Mouse (Mus musculus) heart, embryonic 15.5 days (tissue): Measurements from ENCODE around the gene Klhl28. TPM values are rescaled to one million over a fixed set of nuclear protein-coding genes. Genes with fewer than 3 reads are reported as not detected.

ENCODE experiments used
- ATAC-seq: fragments of 200-750 bp; cut with Nextera tagmentation; replicated peaks from 2 replicates; pipeline ENCODE4 v1.8.0; 2017; ENCODE audit warnings: low read depth, moderate TSS enrichment; ENCODE audit not compliant: insufficient number of reproducible peaks, insufficient read depth, low FRiP score
- H3K27ac ChIP-seq: fragments of 300-500 bp; sonication (generic); 2 replicates; pipeline ENCODE4 v1.5.1; 2015; ENCODE audit warnings: mild to moderate bottlenecking, inconsistent platforms
- H3K27me3 ChIP-seq: fragments of 300-500 bp; sonication (generic); 2 replicates; pipeline ENCODE4 v1.6.1; 2015; ENCODE audit warnings: inconsistent platforms
- H3K36me3 ChIP-seq: fragments of 300-500 bp; sonication (generic); 2 replicates; pipeline ENCODE4 v1.6.1; 2015; ENCODE audit warnings: mild to moderate bottlenecking, inconsistent platforms
- H3K4me1 ChIP-seq: fragments of 300-500 bp; sonication (generic); replicated peaks from 2 replicates; pipeline ENCODE4 v1.6.1; 2015; ENCODE audit warnings: inconsistent platforms
- H3K4me2 ChIP-seq: fragments of 300-500 bp; sonication (generic); 2 replicates; pipeline ENCODE4 v1.6.1; 2015; ENCODE audit warnings: inconsistent platforms, mild to moderate bottlenecking, moderate library complexity
- H3K4me3 ChIP-seq: fragments of 300-500 bp; sonication (generic); 2 replicates; pipeline ENCODE4 v1.5.1; 2015; ENCODE audit warnings: mild to moderate bottlenecking, inconsistent platforms
- H3K9ac ChIP-seq: fragments of 300-500 bp; sonication (generic); 2 replicates; pipeline ENCODE4 v1.6.1; 2015; ENCODE audit warnings: mild to moderate bottlenecking, inconsistent platforms
- H3K9me3 ChIP-seq: fragments of 300-500 bp; sonication (generic); replicated peaks from 2 replicates; pipeline ENCODE4 v1.6.1; 2016; ENCODE audit warnings: inconsistent platforms
- WGBS: fragments of 180-500 bp; shearing (Covaris S2); methylation state at CpG from one replicate; pipeline ENCODE4 v1.1.7; 2015; ENCODE audit warnings: mixed read lengths; 5-methylcytosine and 5-hydroxymethylcytosine counted together
- polyA plus RNA-seq: library from polyadenylated mRNA; unstranded; fragments of >200 nt; fragmentation: Nextera tagmentation; extraction: Ambion mirVana; gene quantifications from 2 replicates; pipeline ENCODE4 v1.2.1, GENCODE M21; 2015

The Klhl28 gene
- 8.9 and 10.9 TPM in 2 replicates for polyA plus RNA-seq

- no peaks in the 10 kb centered on the region for H3K36me3 ChIP-seq
- peak within 1 kb of the TSS; percentile 93 for H3K27ac ChIP-seq
- peak; percentile 99 for ATAC-seq
- no peaks in the 10 kb centered on the region for H3K27me3 ChIP-seq
- peaks cover 19% of the 10 kb centered on the region for H3K4me1 ChIP-seq
- H3K4me2 ChIP-seq = peak within 1 kb of the TSS; percentile 87
- H3K9me3 ChIP-seq = no peaks in the 10 kb centered on the region
- H3K9ac ChIP-seq = peak within 1 kb of the TSS; percentile 97
- under 1% methylated on average over 45 of the region's 45 CpGs for WGBS
- peak within 1 kb of the TSS; percentile 95 for H3K4me3 ChIP-seq
Measured at GRCm38 (mm10) chr12:64965124-64966026, at the start of gene Klhl28, which contains the start of gene Togaram1. Gene Klhl28, minus strand, starts transcription at chr12:64965534. Gene Togaram1, plus strand, starts transcription at chr12:64965804.

- no peak overlapping the region for H3K4me2 ChIP-seq
- no peak overlapping the region for H3K27ac ChIP-seq
- H3K27me3 ChIP-seq = no peaks in the 10 kb centered on the region
- H3K9me3 ChIP-seq = no peaks in the 10 kb centered on the region
- H3K4me1 ChIP-seq = no peaks in the 10 kb centered on the region
- peaks cover 65% of the 10 kb centered on the region for H3K36me3 ChIP-seq
- no peak overlapping the region for H3K9ac ChIP-seq
- no peak overlapping the region for H3K4me3 ChIP-seq
- ATAC-seq = no peak
- 92% methylated on average over 3 of the region's 3 CpGs for WGBS
Measured at GRCm38 (mm10) chr12:65007725-65008124, 42.4 kb upstream of the Klhl28 start.

GRCm38 (mm10) chr12:64977518-64977917, 12.2 kb upstream of the Klhl28 start:
- 86% methylated on average over 1 of the region's 1 CpGs for WGBS
- H3K4me1 ChIP-seq = peaks cover 4% of the 10 kb centered on the region; the same call in 1 of the 2 replicates
- H3K4me3 ChIP-seq = no peak overlapping the region
- no peak overlapping the region for H3K4me2 ChIP-seq
- peaks cover 40% of the 10 kb centered on the region for H3K36me3 ChIP-seq
- no peaks in the 10 kb centered on the region for H3K27me3 ChIP-seq
- ATAC-seq = no peak
- H3K9ac ChIP-seq = no peak overlapping the region
- no peaks in the 10 kb centered on the region for H3K9me3 ChIP-seq
- H3K27ac ChIP-seq = no peak overlapping the region

GRCm38 (mm10) chr12:64976191-64976590, 10.9 kb upstream of the Klhl28 start:
- no peak overlapping the region for H3K27ac ChIP-seq
- H3K9ac ChIP-seq = no peak overlapping the region
- no peak for ATAC-seq
- H3K4me2 ChIP-seq = no peak overlapping the region
- WGBS = 44% methylated on average over 1 of the region's 1 CpGs
- H3K4me1 ChIP-seq = peaks cover 12% of the 10 kb centered on the region
- no peak overlapping the region for H3K4me3 ChIP-seq
- H3K9me3 ChIP-seq = no peaks in the 10 kb centered on the region
- H3K36me3 ChIP-seq = peaks cover 35% of the 10 kb centered on the region
- H3K27me3 ChIP-seq = no peaks in the 10 kb centered on the region

- peaks cover 18% of the 10 kb centered on the region for H3K4me1 ChIP-seq
- H3K9me3 ChIP-seq = no peaks in the 10 kb centered on the region
- H3K27ac ChIP-seq = no peak overlapping the region
- no peak overlapping the region for H3K4me3 ChIP-seq
- H3K9ac ChIP-seq = no peak overlapping the region
- 55% methylated on average over 6 of the region's 6 CpGs for WGBS
- peaks cover 31% of the 10 kb centered on the region for H3K36me3 ChIP-seq
- no peaks in the 10 kb centered on the region for H3K27me3 ChIP-seq
- no peak for ATAC-seq
- H3K4me2 ChIP-seq = no peak overlapping the region
Measured at GRCm38 (mm10) chr12:64975558-64975957, 10.2 kb upstream of the Klhl28 start.

- Histone ChIP-seq H3K9ac (no peak overlapping the region), H3K4me1 (peaks cover 28% of the 10 kb centered on the region), H3K4me3 (no peak overlapping the region), H3K27ac (no peak overlapping the region), H3K9me3 (no peaks in the 10 kb centered on the region), H3K27me3 (no peaks in the 10 kb centered on the region), H3K4me2 (peak overlapping the region; percentile 13; the same call in 1 of the 2 replicates), H3K36me3 (peaks cover 6% of the 10 kb centered on the region; the same call in 1 of the 2 replicates)
- no peak for ATAC-seq
- WGBS = 59% methylated on average over 6 of the region's 6 CpGs
Measured at GRCm38 (mm10) chr12:64972063-64972462, 6.7 kb upstream of the Klhl28 start.

- no peaks in the 10 kb centered on the region for H3K9me3 ChIP-seq
- 0 out of 2 replicates have a peak overlapping the region, but pooled peaks have one; percentile 6 for H3K4me2 ChIP-seq
- no peak overlapping the region for H3K4me3 ChIP-seq
- H3K27ac ChIP-seq = no peak overlapping the region
- H3K36me3 ChIP-seq = no peaks in the 10 kb centered on the region
- H3K4me1 ChIP-seq = peaks cover 28% of the 10 kb centered on the region
- no peaks in the 10 kb centered on the region for H3K27me3 ChIP-seq
- ATAC-seq = no peak
- H3K9ac ChIP-seq = no peak overlapping the region
Measured at GRCm38 (mm10) chr12:64971399-64971798, 6.1 kb upstream of the Klhl28 start.

GRCm38 (mm10) chr12:64968067-64968466, 2.7 kb upstream of the Klhl28 start:
- Histone ChIP-seq H3K9me3 (no peaks in the 10 kb centered on the region), H3K4me1 (peaks cover 35% of the 10 kb centered on the region), H3K4me2 (peak overlapping the region; percentile 87), H3K27me3 (no peaks in the 10 kb centered on the region), H3K36me3 (no peaks in the 10 kb centered on the region), H3K27ac (no peak overlapping the region), H3K9ac (peak overlapping the region; percentile 97), H3K4me3 (peak overlapping the region; percentile 95)
- 3% methylated on average over 2 of the region's 2 CpGs for WGBS
- ATAC-seq = no peak

- Histone ChIP-seq H3K4me2 (peak overlapping the region; percentile 87), H3K4me3 (peak overlapping the region; percentile 95), H3K9me3 (no peaks in the 10 kb centered on the region), H3K36me3 (no peaks in the 10 kb centered on the region), H3K27ac (peak overlapping the region; percentile 17; the same call in 1 of the 2 replicates), H3K4me1 (peaks cover 35% of the 10 kb centered on the region), H3K9ac (peak overlapping the region; percentile 97), H3K27me3 (no peaks in the 10 kb centered on the region)
- ATAC-seq = no peak
- under 1% methylated on average over 9 of the region's 9 CpGs for WGBS
Measured at GRCm38 (mm10) chr12:64967470-64967869, 2.1 kb upstream of the Klhl28 start.

GRCm38 (mm10) chr12:64966652-64967435, 1.5 kb upstream of the Klhl28 start:
- ATAC-seq = no peak
- peak overlapping the region; percentile 95 for H3K4me3 ChIP-seq
- H3K4me2 ChIP-seq = peak overlapping the region; percentile 87
- peak overlapping the region; percentile 97 for H3K9ac ChIP-seq
- WGBS = 4% methylated on average over 19 of the region's 19 CpGs
- H3K4me1 ChIP-seq = peaks cover 31% of the 10 kb centered on the region
- H3K36me3 ChIP-seq = no peaks in the 10 kb centered on the region
- H3K27ac ChIP-seq = peak overlapping the region; percentile 93
- no peaks in the 10 kb centered on the region for H3K27me3 ChIP-seq
- no peaks in the 10 kb centered on the region for H3K9me3 ChIP-seq

- 0% methylated on average over 44 of the region's 44 CpGs for WGBS
- peak overlapping the region; percentile 95 for H3K4me3 ChIP-seq
- H3K9me3 ChIP-seq = no peaks in the 10 kb centered on the region
- peak overlapping the region; percentile 97 for H3K9ac ChIP-seq
- H3K4me1 ChIP-seq = peaks cover 27% of the 10 kb centered on the region
- ATAC-seq = peak; percentile 25
- H3K27me3 ChIP-seq = no peaks in the 10 kb centered on the region
- H3K4me2 ChIP-seq = peak overlapping the region; percentile 87
- H3K27ac ChIP-seq = peak overlapping the region; percentile 93
- H3K36me3 ChIP-seq = no peaks in the 10 kb centered on the region
Measured at GRCm38 (mm10) chr12:64966101-64966631, 832 bp upstream of the Klhl28 start.
